Mouse (Mus musculus) C2C12 (cell line): ENCODE data around the gene Zdhhc9.

Source experiments
- CEBPB ChIP-seq: IDR thresholded peaks from one replicate; pipeline ENCODE4 v1.6.1; 2011; ENCODE audit warnings: low read depth, mild to moderate bottlenecking, control low read depth, moderate library complexity
- CTCF ChIP-seq: IDR thresholded peaks from one replicate; pipeline ENCODE4 v1.5.1; 2011; ENCODE audit not compliant: control insufficient read depth, insufficient read depth, insufficient read length
- USF1 ChIP-seq: IDR thresholded peaks from one replicate; pipeline ENCODE4 v1.6.1; 2011; ENCODE audit warnings: low read depth, mild to moderate bottlenecking, control low read depth, moderate library complexity

GRCm38 (mm10) chrX:48191261-48191660, 17.4 kb downstream of the Zdhhc9 start:
- TF ChIP-seq CTCF = no peak
- no peak for TF ChIP-seq CEBPB
- no peak for TF ChIP-seq USF1
